Mouse (Mus musculus) kidney, embryonic 15.5 days (tissue): ENCODE results near the gene Crmp1. TPM values are rescaled to one million over a fixed set of nuclear protein-coding genes. Genes with fewer than 3 reads are reported as not detected.

Source experiments
- polyA plus RNA-seq: library from polyadenylated mRNA; unstranded; fragments of >200 nt; fragmentation: Nextera tagmentation; extraction: Ambion mirVana; gene quantifications from 2 replicates; pipeline ENCODE4 v1.2.1, GENCODE M21; 2015

The Crmp1 gene
- polyA plus RNA-seq, 1 experiment from 2014 or later, result 18.2 TPM

Other genes with a start within 250 kb of the Crmp1 start
- gene Gm1043, start 156.6 kb upstream of the Crmp1 start, polyA plus RNA-seq, result not detected in 2 replicates
- 21.9 and 24.4 TPM in 2 replicates for gene Evc, start 95.0 kb downstream of the Crmp1 start, polyA plus RNA-seq
- gene Evc2, start 96.6 kb downstream of the Crmp1 start, polyA plus RNA-seq, result 22.5 and 22.8 TPM in 2 replicates